Mouse (Mus musculus) thymus, postnatal 0 days (tissue): Measurements from ENCODE around the gene Grb14. TPM values are rescaled to one million over a fixed set of nuclear protein-coding genes. Genes with fewer than 3 reads are reported as not detected.

ENCODE experiments used
- DNase-seq: peaks from one replicate; pipeline ENCODE4 v3.0.0-alpha.2; 2015; ENCODE audit warnings: low spot score
- polyA plus RNA-seq: library from polyadenylated mRNA; unstranded; fragments of >200 nt; fragmentation: Nextera tagmentation; extraction: Ambion mirVana; gene quantifications from 2 replicates; pipeline ENCODE4 v1.2.1, GENCODE M21; 2015

Gene Grb14
- polyA plus RNA-seq, 1 experiment from 2014 or later = 1.1 TPM

DNA sequence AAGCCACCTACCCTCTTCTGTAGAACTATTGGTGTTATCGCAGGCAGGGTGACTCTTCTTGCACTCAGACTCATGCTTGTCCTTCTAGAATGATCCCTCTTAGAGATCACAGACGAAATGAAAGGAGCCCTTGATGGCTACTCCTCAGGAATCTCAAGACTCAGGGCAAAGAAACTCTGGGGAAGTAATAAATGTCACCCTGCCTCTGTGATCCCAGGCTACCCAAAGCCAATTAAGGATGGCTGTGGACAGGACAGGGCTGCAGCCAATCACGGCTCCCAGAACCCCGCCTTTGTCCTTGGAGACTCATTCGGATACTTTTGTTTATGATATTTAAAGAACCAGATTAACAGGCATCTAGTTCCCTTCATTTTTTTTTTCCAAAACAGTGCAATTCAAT, 49.2 kb downstream of the Grb14 start:
- no peak for DNase-seq

DNA sequence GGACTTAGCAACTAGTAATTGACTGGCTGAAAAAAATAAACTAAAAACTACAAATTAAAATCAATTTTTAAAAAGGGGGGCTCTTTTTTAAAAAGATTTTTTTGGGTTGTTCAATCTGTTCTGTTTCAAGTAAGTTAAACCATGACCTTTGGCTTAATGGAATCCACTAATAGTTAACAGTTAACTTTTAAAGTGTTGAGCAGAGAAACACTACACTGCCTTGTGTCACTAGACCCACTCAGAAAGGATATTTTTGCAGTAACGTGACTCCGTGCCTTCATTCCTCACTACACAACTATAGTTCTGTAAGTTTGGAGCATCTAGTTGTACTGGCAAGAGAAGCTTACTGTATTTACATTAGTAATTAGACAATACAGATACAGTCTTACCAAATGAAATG, 50.2 kb downstream of the Grb14 start:
- DNase-seq = no peak

- no peak for DNase-seq
Measured at GRCm38 (mm10) chr2:64973819-64974441, 50.9 kb downstream of the Grb14 start.

- DNase-seq = no peak
Measured at GRCm38 (mm10) chr2:64973125-64973524, 51.7 kb downstream of the Grb14 start.

DNA sequence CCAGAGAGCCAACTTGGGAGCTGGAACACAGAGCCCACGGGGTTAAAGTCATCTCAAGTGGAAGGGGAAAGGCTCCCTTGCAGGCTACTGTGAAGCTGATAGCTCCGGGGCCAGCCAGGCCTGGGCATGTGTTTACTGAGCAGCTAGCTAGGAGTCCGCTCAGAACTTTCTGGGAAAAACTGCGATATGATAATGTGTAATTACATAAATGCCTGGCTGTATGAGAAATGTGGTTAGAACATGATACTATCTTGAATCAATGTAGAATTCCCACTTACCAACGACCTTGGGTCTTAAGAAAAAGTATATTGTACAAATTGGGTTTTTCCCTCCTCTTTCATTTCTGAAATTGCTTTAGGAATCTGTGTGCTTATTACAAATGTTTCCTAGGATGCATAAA, 53.0 kb downstream of the Grb14 start:
- no peak for DNase-seq

GRCm38 (mm10) chr2:64970992-64971391, 53.8 kb downstream of the Grb14 start:
- no peak for DNase-seq

GRCm38 (mm10) chr2:64966893-64967444, 57.8 kb downstream of the Grb14 start:
- no peak for DNase-seq

- no peak for DNase-seq
Measured at GRCm38 (mm10) chr2:64966323-64966722, 58.5 kb downstream of the Grb14 start.

DNA sequence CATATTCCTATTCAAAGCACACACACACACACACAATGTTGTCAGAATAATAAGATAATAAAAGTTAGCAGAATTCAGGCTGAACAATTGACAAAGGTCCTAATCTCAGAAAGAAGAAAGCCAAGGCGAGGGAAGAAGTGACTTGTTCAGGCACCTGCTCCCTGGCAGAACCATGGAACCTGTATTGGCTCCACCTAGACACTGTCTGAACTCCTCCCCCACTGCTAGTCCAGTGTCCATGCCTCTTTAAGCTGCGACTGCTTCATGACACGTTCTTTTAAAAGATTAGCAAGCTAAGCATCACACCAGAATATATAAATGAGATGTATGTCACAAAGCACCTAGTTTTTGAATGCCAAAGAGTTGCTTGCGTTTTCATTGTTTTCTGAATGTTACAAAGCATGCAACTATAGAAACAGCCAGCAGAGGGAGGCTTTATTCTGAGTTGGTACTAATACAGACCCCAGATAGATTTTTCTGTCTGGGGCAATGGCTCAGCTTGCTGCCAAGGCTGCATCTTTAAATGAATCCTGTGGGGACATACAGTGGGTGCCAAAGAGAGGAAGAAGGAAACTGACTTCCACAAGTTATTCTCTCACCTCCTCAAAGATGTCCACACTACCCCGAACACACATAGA, 59.4 kb downstream of the Grb14 start:
- DNase-seq = peak; percentile 15

DNA sequence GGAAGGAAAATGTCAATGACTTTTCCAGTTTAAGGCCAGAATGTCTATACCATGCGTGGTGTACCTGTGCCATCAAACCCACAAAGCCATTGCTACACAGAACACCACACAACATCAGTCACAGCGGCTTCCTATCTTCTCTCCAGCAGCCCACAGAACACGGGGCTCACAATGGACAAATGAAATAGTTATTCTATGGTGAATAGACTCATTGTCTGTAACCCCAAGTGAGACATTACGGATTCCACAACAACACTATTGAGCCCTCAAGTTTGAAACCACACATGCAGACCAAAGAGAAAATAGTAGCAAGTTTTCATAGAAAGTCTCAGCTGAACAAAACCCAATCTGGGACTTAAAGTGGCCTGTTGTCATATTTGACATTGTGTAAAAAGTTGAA, 62.6 kb downstream of the Grb14 start:
- no peak for DNase-seq

GRCm38 (mm10) chr2:64961381-64961780, 63.4 kb downstream of the Grb14 start:
- DNase-seq = no peak

GRCm38 (mm10) chr2:64959657-64960056, 65.1 kb downstream of the Grb14 start:
- DNase-seq = no peak

DNA sequence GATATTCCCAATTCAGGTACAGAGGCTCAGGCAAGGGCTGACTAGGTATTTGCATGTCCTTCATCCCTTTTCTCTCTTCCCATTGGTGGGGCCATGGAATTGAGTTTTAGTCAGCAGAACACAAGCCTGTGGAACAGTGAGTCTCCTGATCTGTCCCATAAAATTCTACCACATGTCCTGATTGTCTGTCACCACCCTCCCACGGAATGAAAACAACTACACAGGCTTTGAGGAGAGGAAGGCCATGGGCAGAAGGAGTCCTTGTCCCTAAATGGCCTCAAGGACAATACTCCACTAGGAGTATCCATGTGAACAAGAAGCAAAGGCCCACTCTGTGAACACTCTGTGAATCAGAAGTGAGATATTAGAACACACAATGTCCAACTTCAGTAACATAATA, 69.3 kb downstream of the Grb14 start:
- no peak for DNase-seq

DNA sequence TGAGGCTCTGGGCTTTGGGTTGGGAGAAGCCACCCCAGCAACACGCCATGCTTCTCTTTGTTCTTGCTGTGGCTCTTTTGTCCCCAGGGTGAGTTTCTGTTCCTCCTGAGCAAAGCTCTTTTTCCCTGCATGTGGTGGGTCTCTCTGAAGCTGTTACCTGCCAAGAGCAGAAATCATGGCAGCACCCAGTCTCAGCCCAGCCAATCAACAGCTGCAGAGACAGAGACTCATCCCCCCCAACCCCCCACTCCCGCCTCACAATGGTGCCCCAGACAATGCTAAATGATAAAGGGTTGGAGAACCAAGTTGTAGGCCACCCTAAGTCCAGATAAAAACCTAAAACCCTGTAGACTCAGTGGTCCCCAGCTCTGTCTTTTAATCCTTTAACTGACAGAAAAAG, 75.6 kb downstream of the Grb14 start:
- no peak for DNase-seq

- DNase-seq = no peak
Measured at GRCm38 (mm10) chr2:64948418-64949169, 76.2 kb downstream of the Grb14 start.

DNA sequence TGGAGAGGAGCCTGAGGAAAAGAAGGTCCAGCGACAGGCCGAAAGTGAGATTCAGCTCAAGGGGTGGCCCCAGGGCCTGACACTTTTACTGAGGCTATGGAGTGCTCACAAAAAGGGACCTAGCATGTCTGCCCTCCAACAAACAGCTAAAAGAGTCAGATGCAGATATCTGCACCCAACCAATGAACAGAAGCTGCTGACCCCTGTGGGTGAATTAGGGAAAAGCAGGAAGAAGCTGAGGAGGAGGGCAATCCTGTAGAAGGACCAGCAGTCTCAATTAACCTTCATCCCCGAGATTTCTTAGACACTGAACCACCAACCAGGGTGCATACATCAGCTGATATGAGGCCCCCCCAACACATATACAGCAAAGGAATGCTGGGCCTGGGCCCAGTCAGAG, 77.3 kb downstream of the Grb14 start:
- no peak for DNase-seq

GRCm38 (mm10) chr2:64920879-64921278, 103.9 kb downstream of the Grb14 start:
- no peak for DNase-seq

DNA sequence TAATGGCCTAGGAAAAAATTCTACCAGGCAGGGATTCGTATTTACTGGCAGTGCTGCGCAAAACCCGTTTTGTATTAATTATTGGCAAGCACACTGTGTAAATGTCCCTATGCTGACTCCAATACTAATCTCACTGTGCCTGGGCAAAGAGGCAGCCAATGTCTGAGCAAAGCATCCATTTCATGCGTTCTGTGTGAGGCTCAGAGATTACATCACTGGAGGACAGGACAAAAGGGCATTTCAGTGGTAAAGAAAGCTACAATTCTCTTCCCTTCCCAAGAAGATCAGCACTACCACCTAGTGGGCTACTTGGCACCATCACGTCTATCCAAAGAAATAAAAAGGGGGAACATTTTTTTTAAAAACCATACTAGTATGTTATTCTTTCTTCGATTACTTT, 109.3 kb downstream of the Grb14 start:
- no peak for DNase-seq

DNA sequence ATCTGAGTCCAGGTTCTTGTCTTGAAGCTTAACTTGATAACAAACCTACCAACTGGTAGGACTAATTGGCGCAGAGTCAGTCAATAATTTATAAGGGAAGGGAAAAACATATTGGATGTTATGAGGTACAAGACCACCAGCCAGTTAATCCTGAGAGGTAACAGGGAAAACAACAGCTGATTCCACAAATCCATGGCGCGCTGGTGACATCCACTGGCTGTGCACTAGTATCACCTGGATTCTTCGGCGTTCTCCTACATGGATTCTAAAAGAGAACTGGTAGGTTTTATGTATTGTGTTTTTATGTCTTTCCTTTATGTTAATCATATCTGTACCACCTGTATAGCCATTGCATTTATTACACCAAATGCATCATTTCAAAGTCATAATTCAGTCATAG, 119.9 kb downstream of the Grb14 start:
- DNase-seq = no peak

DNA sequence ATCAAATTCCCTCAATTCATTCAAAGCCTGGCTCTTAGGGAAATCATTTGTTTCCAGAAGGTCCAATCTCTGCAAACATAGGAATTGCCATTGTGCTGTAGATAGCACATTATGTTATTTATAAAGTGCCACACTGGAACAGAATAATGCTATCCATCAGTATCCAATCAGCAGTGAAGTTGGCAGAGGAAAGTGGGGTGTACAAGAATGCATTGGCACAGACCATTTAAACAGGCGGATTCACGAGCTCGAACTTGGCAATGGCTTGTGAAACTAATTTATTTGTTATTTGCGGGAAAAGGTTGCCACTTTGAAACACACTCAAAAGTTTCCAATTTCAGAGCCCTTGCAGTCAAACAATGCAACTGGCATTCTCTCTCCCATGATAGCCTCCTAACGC, 126.9 kb downstream of the Grb14 start:
- no peak for DNase-seq

GRCm38 (mm10) chr2:64893233-64893632, 131.6 kb downstream of the Grb14 start:
- no peak for DNase-seq

DNA sequence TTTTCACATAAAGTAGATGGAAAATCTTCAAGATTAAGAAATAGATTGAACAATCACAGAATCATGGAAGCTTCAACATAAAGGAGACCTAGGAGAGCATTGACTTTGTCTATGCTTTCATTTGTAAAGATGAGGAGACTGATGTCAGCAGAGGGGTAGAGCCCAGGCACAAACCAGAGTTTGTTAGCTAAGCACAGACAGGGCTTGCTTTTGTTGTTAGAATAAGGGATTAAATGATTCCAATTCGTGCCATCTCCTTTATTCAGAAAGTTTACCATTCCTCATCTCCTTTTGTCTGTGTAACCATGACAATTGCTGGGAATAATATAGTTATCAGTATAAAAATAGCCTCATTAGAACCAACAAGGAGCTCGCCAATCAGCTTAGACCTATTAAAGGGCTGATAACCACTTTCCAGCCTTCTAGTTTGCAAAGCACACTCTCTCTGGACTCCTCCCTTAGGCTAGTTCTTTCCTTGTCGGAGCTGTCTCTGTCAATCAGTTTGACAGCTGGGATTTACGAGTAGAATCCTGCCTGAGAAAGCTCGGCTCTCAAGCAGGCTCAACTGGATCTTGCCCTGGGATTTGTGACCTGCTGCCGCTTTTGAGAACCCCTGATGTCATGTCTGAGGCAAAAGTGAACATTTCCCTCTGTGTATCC, 137.6 kb downstream of the Grb14 start:
- DNase-seq = no peak
